ENCODE assay signal across 8 mouse cellular contexts in the genomic region with DNA sequence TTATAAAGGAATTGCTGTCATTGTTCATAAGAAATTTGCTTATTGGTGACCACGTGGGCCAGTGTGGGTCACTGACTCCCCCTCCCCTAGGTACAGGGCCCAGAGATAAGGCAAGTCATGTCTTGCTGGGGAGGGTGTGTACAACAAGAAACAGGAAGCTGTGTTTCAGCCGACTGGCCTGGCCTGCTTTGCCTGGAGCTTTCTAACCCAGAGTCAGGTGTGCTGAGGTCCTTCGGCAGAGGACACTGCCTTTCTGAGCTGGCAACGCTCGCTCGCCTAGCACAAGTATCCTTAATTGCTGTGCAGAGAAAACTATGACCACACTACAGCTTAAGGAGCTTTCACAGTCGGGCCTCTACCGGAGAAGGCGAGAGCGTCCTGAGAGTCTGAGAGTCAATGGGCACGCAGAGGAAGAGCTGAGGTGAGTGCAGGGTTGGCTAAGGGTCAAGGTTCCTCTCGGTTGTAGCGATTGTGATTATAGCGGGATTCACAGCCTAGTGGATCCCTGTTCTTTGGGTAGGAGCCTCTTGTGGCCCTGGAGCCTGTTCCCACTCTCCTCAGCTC. TPM values are rescaled to one million over a fixed set of nuclear protein-coding genes. Genes with fewer than 3 reads are reported as not detected.
DNase-seq lines count a peak whose midpoint lies in the region; ATAC-seq and TF ChIP-seq lines count a peak whose summit lies in the region.

No protein-coding gene starts in this region.

- no peak for DNase-seq in testis, postnatal 10 days (ENCODE audit: low spot score)
- peak; percentile 35 for DNase-seq in embryonic facial prominence, embryonic 14.5 days (ENCODE audit: low spot score)
- DNase-seq in thymus, postnatal 36 days: peak; percentile 43 to 48
- no peak for DNase-seq in cerebellum, postnatal 14 days
- no peak for DNase-seq in ovary, postnatal 36 days (ENCODE audit: low spot score)

- no peaks in the 10 kb centered on the region for H3K27me3 ChIP-seq in testis, adult 2 months (ENCODE audit: control insufficient read depth, insufficient read depth, low read length)
- H3K27me3 ChIP-seq in embryonic facial prominence, embryonic 14.5 days (replicated peaks; ENCODE audit: control insufficient read depth, insufficient read depth, low read length): no peaks in the 10 kb centered on the region
- no peaks in the 10 kb centered on the region for H3K27me3 ChIP-seq in kidney, embryonic 15.5 days

- 33% methylated on average over 14 of the region's 14 CpGs for WGBS in embryonic facial prominence, embryonic 14.5 days
- WGBS in kidney, embryonic 15.5 days: 39% methylated on average over 14 of the region's 14 CpGs
- 15% methylated on average over 14 of the region's 14 CpGs for WGBS in macrophage (ENCODE audit: missing documents)

- H3K4me2 ChIP-seq in embryonic facial prominence, embryonic 14.5 days (ENCODE audit: low read depth, low read length): no peak overlapping the region
- H3K4me2 ChIP-seq in kidney, embryonic 15.5 days: peak overlapping the region; percentile 32

- H3K36me3 ChIP-seq in testis, adult 2 months (ENCODE audit: control insufficient read depth, insufficient read depth, low read length): no peaks in the 10 kb centered on the region
- no peaks in the 10 kb centered on the region; the same call in 1 of the 2 replicates for H3K36me3 ChIP-seq in embryonic facial prominence, embryonic 14.5 days (ENCODE audit: control insufficient read depth, insufficient read depth, low read length)
- no peaks in the 10 kb centered on the region for H3K36me3 ChIP-seq in kidney, embryonic 15.5 days
- peaks cover 5% of the 10 kb centered on the region; the same call in 1 of the 2 replicates for H3K36me3 ChIP-seq in macrophage (ENCODE audit: inconsistent target)

- H3K9ac ChIP-seq in embryonic facial prominence, embryonic 14.5 days (ENCODE audit: low read depth, low read length): no peak overlapping the region
- H3K9ac ChIP-seq in kidney, embryonic 15.5 days: no peak overlapping the region

- no peak for TF ChIP-seq POLR2A in testis, adult 2 months (IDR thresholded peaks at IDR 0.05; ENCODE audit: control insufficient read depth, low read depth, low read length)

- peaks cover 93% of the 10 kb centered on the region for H3K79me2 ChIP-seq in macrophage (ENCODE audit: inconsistent target)

- ATAC-seq in embryonic facial prominence, embryonic 14.5 days (ENCODE audit: low read depth): no peak
- peak; percentile 82 for ATAC-seq in kidney, embryonic 15.5 days (replicated peaks; ENCODE audit: low FRiP score)

- H3K27ac ChIP-seq in testis, adult 2 months (ENCODE audit: control insufficient read depth, insufficient read depth, low read depth, low read length): peak overlapping the region; percentile 35; the same call in 1 of the 2 replicates
- no peak overlapping the region for H3K27ac ChIP-seq in embryonic facial prominence, embryonic 14.5 days (replicated peaks; ENCODE audit: low read depth, low read length)
- H3K27ac ChIP-seq in kidney, embryonic 15.5 days: peak overlapping the region; percentile 74
- peak overlapping the region; percentile 71 for H3K27ac ChIP-seq in macrophage

- TF ChIP-seq CTCF in testis, adult 2 months (IDR thresholded peaks at IDR 0.05; ENCODE audit: control insufficient read depth, insufficient read depth, insufficient replicate concordance, low read depth, low read length): no peak

- peak overlapping the region; percentile 58 for H3K4me3 ChIP-seq in testis, adult 2 months (ENCODE audit: control insufficient read depth, low read depth, low read length)
- no peak overlapping the region for H3K4me3 ChIP-seq in embryonic facial prominence, embryonic 14.5 days (ENCODE audit: low read depth, low read length)
- H3K4me3 ChIP-seq in kidney, embryonic 15.5 days (replicated peaks): peak overlapping the region; percentile 17
- no peak overlapping the region for H3K4me3 ChIP-seq in macrophage (ENCODE audit: inconsistent target)

- peaks cover 7% of the 10 kb centered on the region for H3K4me1 ChIP-seq in testis, adult 2 months (ENCODE audit: control insufficient read depth, insufficient read depth, low read length)
- H3K4me1 ChIP-seq in embryonic facial prominence, embryonic 14.5 days (ENCODE audit: control insufficient read depth, insufficient read depth, low read length): peaks cover 12% of the 10 kb centered on the region; the same call in 1 of the 2 replicates
- peaks cover 30% of the 10 kb centered on the region for H3K4me1 ChIP-seq in kidney, embryonic 15.5 days

- H3K9me3 ChIP-seq in embryonic facial prominence, embryonic 14.5 days (ENCODE audit: control insufficient read depth, low read length): no peaks in the 10 kb centered on the region
- H3K9me3 ChIP-seq in kidney, embryonic 15.5 days (replicated peaks): no peaks in the 10 kb centered on the region

RNA-seq across cellular contexts. Expression of gene Lims1, which starts 48.1 kb away (rescaled TPM):
- 10.2 and 12.7 TPM in 2 replicates for polyA plus RNA-seq in testis, adult 2 months (2012; rRNA removed)
- 121 and 135 TPM in 2 replicates for polyA plus RNA-seq in embryonic facial prominence, embryonic 14.5 days (2014; fragmentation: Nextera tagmentation; extraction: Ambion mirVana)
- polyA plus RNA-seq in kidney, embryonic 15.5 days (2015; fragmentation: Nextera tagmentation; extraction: Ambion mirVana): 149 and 157 TPM in 2 replicates
- total RNA-seq in macrophage (2018; cell fraction: chromatin; rRNA removed): 100 to 1,000 TPM in 8 of 26 experiments, 10 to 100 TPM in 18; 39.5 to 190 (median 75.9) TPM
- 100 to 1,000 TPM in 7 of 26 experiments, 10 to 100 TPM in 19; 60.1 to 124 (median 92.1) TPM for total RNA-seq in macrophage (2018; cell fraction: cytosol; rRNA removed)
- 100 to 1,000 TPM in 11 of 26 experiments, 10 to 100 TPM in 15; 38.5 to 182 (median 86.0) TPM for total RNA-seq in macrophage (2018; cell fraction: nucleus; rRNA removed)
- polyA plus RNA-seq in macrophage (2018): 41.0 to 58.3 TPM (median 45.0 TPM) in 3 replicates

Comparison
In these comparisons a context has a peak if more than half of its experiments do, and no peak if none do; other contexts are left out.
1. H3K4me3 ChIP-seq: peak in testis, adult 2 months (single experiment) and kidney, embryonic 15.5 days (single experiment); none in embryonic facial prominence, embryonic 14.5 days (single experiment) and macrophage (single experiment).
2. DNase-seq: peak in embryonic facial prominence, embryonic 14.5 days (single experiment) and thymus, postnatal 36 days (2 of 2); none in testis, postnatal 10 days (single experiment), cerebellum, postnatal 14 days (0 of 2) and ovary, postnatal 36 days (single experiment).